Mouse (Mus musculus): ENCODE results near the gene Slc6a9.

The Slc6a9 gene

GRCm38 (mm10) chr4:117908834-117909453, 74.6 kb downstream of the Slc6a9 start:
- in situ Hi-C loops (cut with MseI, MboI), result no loop called here

DNA sequence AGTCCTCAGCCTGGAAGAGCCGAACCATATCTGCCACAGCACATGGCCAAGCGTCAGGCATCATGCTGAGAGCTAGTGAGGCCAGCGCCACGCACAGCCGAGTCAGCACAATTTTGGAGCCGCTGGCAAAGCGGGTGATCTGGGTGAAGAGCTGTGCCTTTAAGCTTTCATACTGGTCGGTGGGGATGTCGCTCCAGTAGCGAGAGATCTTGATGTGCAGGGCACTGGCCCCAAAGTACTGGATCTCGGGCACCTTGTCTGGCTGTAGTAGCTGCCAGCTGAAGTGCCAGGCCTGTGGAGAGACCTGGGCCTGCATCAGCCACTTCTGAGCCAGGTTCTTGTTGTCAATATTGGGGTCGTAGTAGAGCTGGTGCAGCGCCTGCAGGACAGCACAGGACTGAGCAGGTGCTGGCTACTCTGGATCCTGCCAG, 77.8 kb downstream of the Slc6a9 start:
- in situ Hi-C loops (cut with MseI, MboI), result no loop called here

GRCm38 (mm10) chr4:117912685-117913273, 78.5 kb downstream of the Slc6a9 start:
- in situ Hi-C loops (cut with MseI, MboI), result no loop called here

GRCm38 (mm10) chr4:117913421-117913820, 79.1 kb downstream of the Slc6a9 start:
- in situ Hi-C loops (cut with MseI, MboI), result no loop called here

GRCm38 (mm10) chr4:117914031-117914430, 79.7 kb downstream of the Slc6a9 start:
- in situ Hi-C loops (cut with MseI, MboI), result no loop called here

DNA sequence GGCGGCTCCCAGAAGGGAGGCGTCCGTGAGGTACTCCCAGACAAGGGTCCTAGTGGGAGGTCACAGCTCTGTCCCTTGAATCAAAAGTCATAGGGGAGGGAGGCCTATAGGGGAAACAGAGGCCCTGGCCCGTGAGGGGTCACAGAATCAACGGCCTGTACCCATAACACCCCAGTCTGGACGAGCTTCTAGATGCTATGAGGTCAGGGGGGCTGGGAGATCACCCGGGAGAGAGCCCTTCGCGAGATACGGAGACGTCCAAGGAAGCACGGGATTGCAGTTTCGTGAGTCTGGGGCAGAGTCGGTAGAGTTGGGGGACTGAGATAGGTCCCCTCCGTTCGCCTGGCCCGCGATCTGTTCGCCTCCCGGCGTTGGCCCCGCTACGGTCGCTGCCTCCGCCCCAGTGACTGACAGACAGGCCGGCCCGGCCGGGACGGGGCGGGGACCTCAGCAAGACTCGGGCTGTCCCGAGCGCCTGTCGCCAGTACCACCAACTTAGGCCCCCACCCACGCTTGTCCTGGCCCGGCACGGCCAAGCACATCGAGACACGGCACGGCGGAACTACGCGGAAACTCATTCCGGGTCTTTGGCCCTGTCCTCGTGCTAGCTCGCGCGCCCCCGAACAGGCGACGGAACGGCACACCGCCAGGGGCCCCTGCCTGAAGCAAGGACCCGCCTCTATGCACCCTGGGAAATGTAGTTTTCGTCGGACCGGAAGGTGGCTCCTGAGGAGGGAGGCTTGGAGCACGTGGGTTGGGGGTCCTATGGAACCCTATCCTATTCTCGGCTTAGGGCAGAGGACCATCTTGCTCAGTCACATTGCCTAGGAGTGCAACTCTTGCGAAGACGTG, 80.5 kb downstream of the Slc6a9 start, which contains the start of gene Ipo13:
Gene Ipo13 (minus strand): TSS at position 409 of the 852 bp plus-strand sequence.
- in situ Hi-C loops (cut with MseI, MboI), result no loop called here

DNA sequence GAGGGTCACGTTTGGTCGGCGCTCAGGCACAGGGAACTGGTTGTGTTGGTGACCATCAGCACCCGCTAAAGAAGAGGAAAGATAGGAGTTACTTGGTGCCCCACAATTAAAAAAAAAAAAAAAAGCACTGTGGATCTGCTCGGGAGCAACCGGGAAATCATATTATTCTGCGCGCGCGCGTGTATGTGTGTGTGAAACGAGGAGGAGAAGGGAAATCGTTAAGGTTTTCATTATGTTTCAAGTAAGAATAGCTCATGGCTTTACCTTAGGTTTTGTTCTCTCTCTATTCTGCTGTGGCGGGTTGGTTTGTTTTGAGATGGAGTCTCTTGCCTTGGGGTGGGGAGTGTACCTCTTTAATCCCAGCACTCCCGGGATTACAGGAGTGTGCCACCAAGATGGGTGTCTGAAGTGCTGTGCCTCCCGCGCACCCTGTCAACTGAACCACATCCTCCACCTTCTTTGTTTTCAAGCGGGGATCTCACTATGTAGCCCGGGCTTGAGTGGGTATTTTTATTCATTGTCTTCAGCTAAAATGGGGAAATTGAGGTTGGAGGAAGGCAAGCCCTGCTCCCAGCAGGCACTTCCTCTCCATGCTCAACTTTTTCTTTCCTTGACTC, 81.3 kb downstream of the Slc6a9 start:
- in situ Hi-C loops (cut with MseI, MboI), result no loop called here

DNA sequence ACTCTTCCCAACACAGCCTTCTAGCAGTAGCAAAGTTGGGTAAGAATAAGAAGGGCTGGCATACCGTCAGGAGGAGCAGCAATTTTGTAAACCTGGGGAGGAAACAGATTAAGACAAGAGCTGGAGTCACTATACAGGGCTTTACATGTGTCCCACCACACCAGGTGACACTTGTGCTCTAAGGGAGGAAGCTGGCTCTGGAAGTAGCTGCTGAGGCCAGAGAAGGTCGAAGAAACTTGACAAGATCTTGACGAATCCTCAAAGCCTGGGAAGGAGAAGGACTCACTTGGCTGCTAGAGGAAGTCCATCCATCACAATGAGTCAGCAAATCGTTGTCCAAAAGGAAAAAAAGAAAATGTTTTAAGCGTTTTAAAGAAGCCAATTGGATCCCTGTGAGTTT, 82.1 kb downstream of the Slc6a9 start:
- in situ Hi-C loops (cut with MseI, MboI), result no loop called here

DNA sequence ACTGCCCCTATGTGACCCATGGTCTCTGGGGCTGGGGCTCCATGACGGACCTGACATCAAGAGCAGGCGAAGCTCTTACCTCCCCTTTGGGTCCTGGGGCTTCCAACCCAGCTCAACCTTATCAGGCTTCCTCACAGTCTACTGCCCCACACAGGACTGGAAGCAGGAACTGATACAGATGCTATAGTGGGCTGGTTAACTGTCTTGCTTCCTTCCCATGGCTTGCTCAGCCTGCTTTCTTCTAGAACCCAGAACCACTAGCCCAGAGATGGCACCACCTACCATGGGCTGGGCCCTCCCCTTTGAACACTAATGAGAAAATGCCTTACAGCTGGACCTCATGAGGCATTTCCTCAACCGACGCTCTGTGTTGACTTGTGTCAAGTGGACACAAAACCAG, 83.1 kb downstream of the Slc6a9 start:
- in situ Hi-C loops (cut with MseI, MboI), result no loop called here

DNA sequence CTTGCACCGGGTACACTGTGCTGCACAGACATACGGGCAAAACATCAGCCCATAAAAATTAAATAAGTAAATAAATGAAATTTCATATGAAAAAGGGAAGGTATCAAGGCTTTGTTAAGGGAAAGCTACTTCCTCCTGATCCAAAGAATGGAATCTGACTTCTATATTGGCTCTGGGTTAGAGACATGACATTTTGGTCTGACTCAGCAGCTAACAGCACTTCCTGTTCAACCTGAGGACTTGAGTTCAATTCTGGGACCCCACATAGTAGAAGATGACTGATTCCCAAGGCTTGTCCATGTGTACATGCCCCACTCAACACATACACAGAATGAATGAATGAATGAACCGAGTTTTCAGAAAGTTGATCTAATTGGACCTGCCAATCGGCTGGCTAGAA, 83.5 kb downstream of the Slc6a9 start:
- in situ Hi-C loops (cut with MseI, MboI), result no loop called here

DNA sequence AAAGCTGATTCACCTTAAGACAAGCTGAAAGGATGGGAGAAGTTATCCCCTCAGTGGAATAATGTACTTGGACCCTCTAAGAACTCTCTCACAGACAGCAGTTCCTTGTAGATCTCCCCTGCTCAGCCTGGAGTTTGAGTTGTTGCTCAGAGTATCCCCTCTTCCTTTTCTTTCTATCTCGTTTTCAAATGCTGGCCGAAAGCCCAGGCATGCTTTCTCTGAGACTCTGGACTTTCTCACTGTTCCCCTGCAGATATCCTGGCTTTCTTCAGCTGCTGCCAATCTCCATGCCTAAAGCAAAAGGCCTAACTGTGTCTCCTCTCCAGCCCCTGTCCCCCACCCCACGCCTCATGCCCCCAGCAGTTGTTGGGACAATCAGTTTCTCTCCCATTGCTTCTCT, 84.0 kb downstream of the Slc6a9 start:
- in situ Hi-C loops (cut with MseI, MboI), result no loop called here

DNA sequence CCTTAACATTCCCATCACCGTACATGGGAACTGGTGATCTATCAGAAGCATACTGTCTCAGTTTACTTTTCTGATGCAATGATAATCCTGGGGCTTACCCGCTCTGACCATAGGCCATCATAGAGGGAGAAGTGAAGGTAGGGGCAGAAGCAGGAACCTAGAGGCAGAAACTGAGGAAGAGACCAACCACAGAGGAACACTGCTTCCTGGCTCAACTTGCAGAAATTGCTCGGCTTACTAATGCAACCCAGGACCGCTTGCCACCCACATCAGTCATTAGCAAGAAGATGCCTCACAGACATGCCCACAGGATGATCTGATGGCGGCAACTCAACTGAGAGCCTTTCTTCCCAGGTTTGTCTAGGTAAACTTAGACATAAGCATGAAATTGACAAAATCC, 84.5 kb downstream of the Slc6a9 start:
- in situ Hi-C loops (cut with MseI, MboI), result no loop called here

DNA sequence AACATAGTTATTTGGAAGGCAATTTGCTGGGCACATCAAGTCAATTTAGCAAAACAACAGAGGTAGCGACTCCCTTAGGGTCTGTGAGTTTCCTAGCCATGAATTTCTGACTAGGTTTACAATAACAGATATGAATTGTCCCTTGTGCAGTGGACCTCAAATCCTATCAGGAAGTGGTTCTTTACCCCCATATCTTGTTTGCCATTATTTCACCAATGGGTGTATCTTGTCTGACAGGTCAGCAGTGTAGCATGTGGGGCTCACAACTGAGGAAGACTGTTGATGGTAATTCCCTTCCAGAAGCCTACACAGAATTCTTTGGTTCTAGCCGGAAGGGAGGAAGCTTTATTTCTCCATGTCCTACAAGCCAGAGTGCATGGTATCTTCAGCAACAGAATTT, 87.1 kb downstream of the Slc6a9 start:
- in situ Hi-C loops (cut with MseI, MboI), result loop anchor here in 1 of 2 experiments (10.0 kb wide), 1 partner anchor 163 kb away; no protein-coding TSS in a partner anchor

GRCm38 (mm10) chr4:117923450-117923849, 89.1 kb downstream of the Slc6a9 start:
- in situ Hi-C loops (cut with MseI, MboI), result loop anchor here in 1 of 2 experiments (10.0 kb wide), 1 partner anchor 161 kb away; no protein-coding TSS in a partner anchor

All from mouse trophoblast stem cell (cell line).